Mouse (Mus musculus): Measurements from ENCODE around the gene Nek3. TPM values are rescaled to one million over a fixed set of nuclear protein-coding genes. Genes with fewer than 3 reads are reported as not detected.
A peak's percentile ranks its signal among the peaks of the same experiment; 100 is the strongest.

Gene Nek3
- polyA plus RNA-seq, 1 experiment = 0.05 TPM

DNA sequence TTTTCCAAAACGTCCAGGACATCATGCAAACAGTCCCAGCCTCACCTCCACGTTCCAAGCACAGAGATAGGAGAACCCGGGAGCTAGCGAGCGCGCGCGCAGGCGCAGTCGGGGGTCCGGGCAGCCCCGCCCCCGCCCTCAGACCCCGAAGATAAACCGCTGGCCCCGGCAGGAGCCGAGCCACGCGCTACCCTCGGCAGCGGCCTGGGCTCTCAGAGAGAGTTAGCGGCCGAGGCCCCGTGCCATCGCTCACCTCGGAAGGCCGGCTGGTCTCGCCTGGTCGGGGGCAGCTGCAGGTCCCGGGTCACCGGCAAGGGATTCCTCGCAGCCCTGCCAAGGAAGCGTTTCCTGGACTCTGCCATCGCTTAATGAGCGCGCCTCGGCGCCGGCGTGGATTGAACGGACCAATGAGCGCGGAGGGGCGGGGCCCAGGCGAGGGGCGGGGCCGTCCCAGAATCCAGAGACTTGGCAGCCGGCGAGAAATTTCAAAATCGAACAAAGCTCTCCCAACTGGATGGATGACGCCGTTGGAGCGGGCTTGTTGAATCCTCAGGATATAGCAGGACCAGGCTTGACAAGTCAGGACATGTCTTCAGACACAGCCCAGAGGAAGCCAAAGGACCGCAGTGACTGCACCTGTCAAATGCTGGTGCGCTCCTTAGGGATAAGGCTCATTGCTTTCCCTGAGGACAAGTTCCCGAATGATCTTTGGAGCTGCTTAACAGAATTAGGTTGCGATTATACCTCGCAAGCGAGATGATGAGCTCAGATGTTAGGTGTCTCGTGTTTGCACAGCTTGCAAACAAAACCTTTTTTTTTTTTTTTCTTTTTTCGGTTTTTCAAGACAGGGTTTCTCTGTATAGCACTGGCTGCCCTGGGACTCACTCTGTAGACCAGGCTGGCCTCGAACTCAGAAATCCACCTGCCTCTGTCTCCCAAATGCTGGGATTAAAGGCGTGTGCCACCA lies 19.5 kb upstream of the Nek3 start, which contains the start of gene Ckap2:
Gene Ckap2, minus strand, starts transcription at position 389 of the 967 bp plus-strand sequence.
- H3K4me1 ChIP-seq (ENCODE audit: control insufficient read depth) = peaks cover 33% of the 10 kb centered on the region
- H3K27me3 ChIP-seq (ENCODE audit: control insufficient read depth) = peaks cover 28% of the 10 kb centered on the region
- H3K4me3 ChIP-seq (replicated peaks) = peak within 1 kb of the TSS; percentile 85
- no peaks in the 10 kb centered on the region for H3K9me3 ChIP-seq (ENCODE audit: control insufficient read depth, low read length)
- no peak for TF ChIP-seq TAL1 (IDR thresholded peaks at IDR 0.05; ENCODE audit: low read length)
- H3K36me3 ChIP-seq (ENCODE audit: control insufficient read depth) = peaks cover 15% of the 10 kb centered on the region

DNA sequence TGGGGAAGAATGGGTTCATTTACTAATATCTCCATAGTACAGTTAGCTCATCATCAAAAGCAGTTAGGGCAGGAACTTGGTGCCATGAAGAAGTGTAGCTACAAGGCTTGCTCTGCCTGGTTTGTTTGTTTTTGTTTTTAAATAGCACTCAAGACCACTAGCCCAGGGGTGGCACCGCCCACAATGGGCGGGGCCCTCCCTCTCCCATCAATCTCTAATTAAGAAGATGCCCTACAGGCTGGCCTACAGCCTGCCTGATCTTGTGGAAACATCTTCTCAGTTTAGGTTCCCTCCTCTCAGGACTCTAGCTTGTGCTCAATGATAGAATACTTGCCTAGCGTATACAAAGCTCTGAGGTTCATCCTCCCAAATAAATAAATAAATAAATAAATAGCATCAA lies 18.6 kb upstream of the Nek3 start:
- TF ChIP-seq GATA1 (IDR thresholded peaks at IDR 0.05; ENCODE audit: low read length) (no peak), TAL1 (IDR thresholded peaks at IDR 0.05; ENCODE audit: low read length) (no peak)
- Histone ChIP-seq H3K9me3 (ENCODE audit: control insufficient read depth, low read length) (no peaks in the 10 kb centered on the region), H3K4me1 (ENCODE audit: control insufficient read depth) (peaks cover 33% of the 10 kb centered on the region), H3K36me3 (ENCODE audit: control insufficient read depth) (peaks cover 22% of the 10 kb centered on the region), H3K27me3 (ENCODE audit: control insufficient read depth) (peaks cover 26% of the 10 kb centered on the region), H3K4me3 (replicated peaks) (peak overlapping the region; percentile 85)

DNA sequence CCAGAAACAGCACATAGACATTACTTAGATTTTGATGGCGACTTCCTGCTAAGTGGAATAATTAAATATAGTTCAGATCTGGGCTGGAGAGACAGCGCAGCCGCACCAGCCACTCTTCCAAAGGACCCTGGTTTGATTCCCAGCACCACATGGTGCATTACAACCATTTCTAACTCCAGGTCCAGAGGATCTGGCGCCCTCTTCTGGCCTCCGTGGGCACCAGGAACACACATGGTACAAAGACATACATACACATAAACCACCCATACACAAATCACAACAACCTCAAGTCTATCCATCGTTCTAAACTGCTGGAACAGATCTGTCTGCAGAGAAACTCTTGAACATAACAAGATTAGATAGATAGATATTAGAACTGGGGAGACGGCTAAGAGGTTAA lies 9.7 kb upstream of the Nek3 start:
- no peaks in the 10 kb centered on the region for H3K4me1 ChIP-seq (ENCODE audit: control insufficient read depth)
- H3K27me3 ChIP-seq (ENCODE audit: control insufficient read depth) = no peaks in the 10 kb centered on the region
- peaks cover 12% of the 10 kb centered on the region for H3K9me3 ChIP-seq (ENCODE audit: control insufficient read depth, low read length)
- H3K36me3 ChIP-seq (ENCODE audit: control insufficient read depth) = peaks cover 77% of the 10 kb centered on the region
- TF ChIP-seq TAL1 (IDR thresholded peaks at IDR 0.05; ENCODE audit: low read length) = no peak
- no peak for TF ChIP-seq GATA1 (IDR thresholded peaks at IDR 0.05; ENCODE audit: low read length)
- H3K4me3 ChIP-seq (replicated peaks) = no peak overlapping the region

DNA sequence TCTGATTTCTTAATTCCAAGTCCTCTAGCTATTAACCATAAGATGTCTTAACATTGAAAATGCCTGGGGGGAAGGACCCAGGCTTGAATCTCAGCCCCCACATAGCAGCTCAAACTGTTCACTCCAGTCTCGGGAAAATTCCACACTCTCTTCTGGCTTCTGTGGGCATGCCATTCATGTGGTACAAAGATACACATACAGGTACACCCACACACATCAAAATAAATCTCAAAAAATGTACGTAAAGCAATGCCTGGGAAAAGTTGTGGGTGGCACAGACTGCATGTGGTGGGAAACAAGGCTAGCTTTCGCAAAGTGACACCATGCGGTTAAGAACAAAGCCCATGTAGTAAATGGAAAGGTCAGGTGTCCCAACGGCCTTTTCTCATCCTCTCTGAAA lies 2.9 kb upstream of the Nek3 start:
- Histone ChIP-seq H3K9me3 (ENCODE audit: control insufficient read depth, low read length) (no peaks in the 10 kb centered on the region), H3K27me3 (ENCODE audit: control insufficient read depth) (no peaks in the 10 kb centered on the region; the same call in 1 of the 2 replicates)
- TF ChIP-seq TAL1 (IDR thresholded peaks at IDR 0.05; ENCODE audit: low read length) = no peak
- TF ChIP-seq GATA1 (IDR thresholded peaks at IDR 0.05; ENCODE audit: low read length) = no peak

DNA sequence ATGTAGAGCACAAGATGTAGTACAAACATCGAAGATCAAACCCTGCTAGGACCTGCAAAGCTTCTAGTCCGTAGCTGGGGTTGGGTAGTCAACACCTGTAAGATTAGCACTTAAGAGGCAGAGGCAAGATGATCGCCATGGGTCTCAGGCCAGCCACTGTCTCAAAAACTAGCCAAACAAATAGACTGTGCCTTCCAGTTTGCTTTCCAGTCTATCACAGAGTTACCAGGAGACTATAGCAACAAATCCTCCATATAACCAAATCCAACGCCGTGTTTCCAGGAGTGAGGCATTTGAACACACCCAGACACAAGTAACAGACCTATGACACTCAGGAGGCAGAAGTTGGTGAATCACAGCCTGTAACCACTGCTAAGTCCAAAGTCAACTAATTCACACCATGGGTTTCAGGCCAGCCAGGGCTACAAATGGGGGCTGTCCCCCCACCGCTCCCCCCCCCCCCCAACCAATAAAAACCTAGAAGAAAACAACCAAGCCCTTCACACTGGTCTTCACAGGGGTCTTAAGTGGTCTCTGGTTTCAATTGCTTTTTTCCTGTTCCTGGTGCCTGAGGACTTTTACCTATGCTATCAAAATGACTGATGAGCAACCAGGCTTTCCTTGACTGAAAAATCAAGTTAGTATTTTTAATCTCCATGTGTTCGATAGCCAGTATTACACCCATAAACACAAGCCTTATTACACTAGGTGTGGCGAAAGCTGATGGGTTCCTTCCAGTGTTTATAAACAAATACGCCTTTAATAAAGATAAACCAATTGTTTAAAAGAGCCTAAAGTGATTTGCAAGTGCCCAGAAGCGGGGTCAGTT lies 770 bp downstream of the Nek3 start:
- Histone ChIP-seq H3K4me3 (replicated peaks) (peak overlapping the region; percentile 69), H3K9me3 (ENCODE audit: control insufficient read depth, low read length) (no peaks in the 10 kb centered on the region), H3K4me1 (ENCODE audit: control insufficient read depth) (peaks cover 17% of the 10 kb centered on the region), H3K36me3 (ENCODE audit: control insufficient read depth) (peaks cover 37% of the 10 kb centered on the region), H3K27me3 (ENCODE audit: control insufficient read depth) (no peaks in the 10 kb centered on the region; the same call in 1 of the 2 replicates)
- no peak for TF ChIP-seq TAL1 (IDR thresholded peaks at IDR 0.05; ENCODE audit: low read length)
- no peak for TF ChIP-seq GATA1 (IDR thresholded peaks at IDR 0.05; ENCODE audit: low read length)

More for the DNA sequence above, 2.9 kb upstream of the Nek3 start:
- peaks cover 63% of the 10 kb centered on the region for H3K36me3 ChIP-seq (ENCODE audit: control insufficient read depth)
- peaks cover 17% of the 10 kb centered on the region for H3K4me1 ChIP-seq (ENCODE audit: control insufficient read depth)
- H3K4me3 ChIP-seq (replicated peaks) = no peak overlapping the region

DNA sequence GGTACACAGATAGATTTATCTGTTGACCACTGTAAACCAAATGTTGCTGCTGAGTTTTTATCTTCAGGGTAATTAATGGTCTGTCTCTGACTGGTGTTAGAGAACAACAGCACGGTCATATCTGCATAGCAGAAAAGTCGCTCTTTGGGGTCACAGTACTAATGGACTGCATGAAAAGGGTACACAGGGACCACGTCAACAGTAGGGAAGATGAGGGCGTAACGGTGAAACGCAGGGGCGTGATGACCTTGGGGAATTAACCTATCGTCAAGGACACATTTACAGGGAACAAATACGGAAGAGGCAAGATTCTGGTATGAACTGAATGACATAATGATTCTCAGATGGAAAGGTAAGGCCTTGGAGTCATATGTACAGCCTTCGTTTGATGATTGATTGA lies 1.8 kb downstream of the Nek3 start:
- no peaks in the 10 kb centered on the region; the same call in 1 of the 2 replicates for H3K27me3 ChIP-seq (ENCODE audit: control insufficient read depth)
- H3K4me3 ChIP-seq (replicated peaks) = no peak overlapping the region
- H3K9me3 ChIP-seq (ENCODE audit: control insufficient read depth, low read length) = no peaks in the 10 kb centered on the region
- H3K4me1 ChIP-seq (ENCODE audit: control insufficient read depth) = peaks cover 17% of the 10 kb centered on the region
- H3K36me3 ChIP-seq (ENCODE audit: control insufficient read depth) = peaks cover 26% of the 10 kb centered on the region
- TF ChIP-seq TAL1 (IDR thresholded peaks at IDR 0.05; ENCODE audit: low read length) = no peak
- no peak for TF ChIP-seq GATA1 (IDR thresholded peaks at IDR 0.05; ENCODE audit: low read length)

DNA sequence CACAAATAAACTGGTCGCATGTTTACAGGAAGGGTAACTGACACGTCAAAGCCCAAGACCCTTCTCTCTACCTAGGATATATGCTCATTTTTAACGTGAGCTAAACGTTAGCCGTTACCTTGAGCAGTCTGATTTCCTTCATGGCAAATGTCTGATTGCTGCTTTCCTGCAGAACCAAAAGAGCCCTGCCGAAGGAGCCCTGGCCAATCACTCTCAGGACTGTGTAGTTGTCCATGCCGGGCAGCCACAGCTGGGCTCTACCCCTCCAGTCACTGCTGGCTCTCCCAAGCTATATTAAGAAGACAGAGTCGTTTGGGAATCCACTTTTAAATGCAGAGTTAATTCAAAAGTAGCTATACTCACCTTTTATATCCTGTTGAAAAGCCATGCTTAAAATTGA lies 4.0 kb downstream of the Nek3 start:
- Histone ChIP-seq H3K4me1 (ENCODE audit: control insufficient read depth) (peaks cover 17% of the 10 kb centered on the region), H3K27me3 (ENCODE audit: control insufficient read depth) (no peaks in the 10 kb centered on the region; the same call in 1 of the 2 replicates), H3K36me3 (ENCODE audit: control insufficient read depth) (peaks cover 4% of the 10 kb centered on the region), H3K4me3 (replicated peaks) (no peak overlapping the region), H3K9me3 (ENCODE audit: control insufficient read depth, low read length) (no peaks in the 10 kb centered on the region)
- TF ChIP-seq GATA1 (IDR thresholded peaks at IDR 0.05; ENCODE audit: low read length) (no peak), TAL1 (IDR thresholded peaks at IDR 0.05; ENCODE audit: low read length) (no peak)

DNA sequence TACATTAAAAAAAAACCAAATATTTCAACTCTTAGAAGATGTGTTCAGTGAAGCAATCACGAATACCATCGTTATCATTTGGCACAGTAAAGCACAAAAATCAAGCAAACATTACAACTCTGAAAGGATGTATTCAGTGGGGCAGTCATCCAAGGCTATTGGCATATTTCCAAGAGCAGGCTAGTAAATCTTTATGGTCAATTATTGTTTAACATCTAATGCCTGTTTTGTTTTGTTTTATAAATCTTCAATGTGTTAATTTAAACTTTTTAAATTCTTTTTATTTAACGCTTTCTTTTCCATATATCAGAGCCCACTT lies 15.9 kb downstream of the Nek3 start:
- no peaks in the 10 kb centered on the region for H3K36me3 ChIP-seq (ENCODE audit: control insufficient read depth)
- no peak overlapping the region for H3K4me3 ChIP-seq (replicated peaks)
- H3K9me3 ChIP-seq (ENCODE audit: control insufficient read depth, low read length) = no peaks in the 10 kb centered on the region
- no peaks in the 10 kb centered on the region for H3K4me1 ChIP-seq (ENCODE audit: control insufficient read depth)
- H3K27me3 ChIP-seq (ENCODE audit: control insufficient read depth) = no peaks in the 10 kb centered on the region
- TF ChIP-seq TAL1 (IDR thresholded peaks at IDR 0.05; ENCODE audit: low read length) = no peak
- TF ChIP-seq GATA1 (IDR thresholded peaks at IDR 0.05; ENCODE audit: low read length) = no peak
